Mouse (Mus musculus) midbrain, postnatal 0 days (tissue): Measurements from ENCODE around the gene Ano9. TPM values are rescaled to one million over a fixed set of nuclear protein-coding genes. Genes with fewer than 3 reads are reported as not detected.
A peak's percentile ranks its signal among the peaks of the same experiment; 100 is the strongest.

ENCODE experiments used
- ATAC-seq: fragments of 200-750 bp; cut with Nextera tagmentation; 2 replicates; pipeline ENCODE4 v1.8.0; 2017; ENCODE audit warnings: moderate number of reproducible peaks, mild to moderate bottlenecking, moderate TSS enrichment, moderate library complexity; ENCODE audit not compliant: low FRiP score
- DNase-seq: peaks from one replicate; pipeline ENCODE4 v3.0.0-alpha.2; 2015; ENCODE audit warnings: low spot score
- H3K27ac ChIP-seq: fragments of 300-500 bp; sonication (generic); 2 replicates; pipeline ENCODE4 v1.5.1; 2014; ENCODE audit warnings: low read depth, mild to moderate bottlenecking, low read length, mixed read lengths
- H3K27me3 ChIP-seq: fragments of 300-500 bp; sonication (generic); 2 replicates; pipeline ENCODE4 v1.6.1; 2014; ENCODE audit warnings: low read length, control low read depth, mixed read lengths; ENCODE audit not compliant: insufficient read depth
- H3K36me3 ChIP-seq: fragments of 300-500 bp; sonication (generic); 2 replicates; pipeline ENCODE4 v1.6.1; 2014; ENCODE audit warnings: low read length, control low read depth, mixed read lengths; ENCODE audit not compliant: insufficient read depth
- H3K4me1 ChIP-seq: fragments of 300-500 bp; sonication (generic); 2 replicates; pipeline ENCODE4 v1.6.1; 2014; ENCODE audit warnings: mild to moderate bottlenecking, control low read depth, antibody characterized with exemption, low read length, mixed read lengths; ENCODE audit not compliant: insufficient read depth
- H3K4me2 ChIP-seq: fragments of 300-500 bp; sonication (generic); 2 replicates; pipeline ENCODE4 v1.6.1; 2014; ENCODE audit warnings: low read depth, mild to moderate bottlenecking, low read length, mixed read lengths; ENCODE audit not compliant: poor library complexity, severe bottlenecking
- H3K4me3 ChIP-seq: fragments of 300-500 bp; sonication (generic); 2 replicates; pipeline ENCODE4 v1.5.1; 2014; ENCODE audit warnings: low read depth, mild to moderate bottlenecking, low read length, moderate library complexity
- H3K9ac ChIP-seq: fragments of 300-500 bp; sonication (generic); replicated peaks from 2 replicates; pipeline ENCODE4 v1.6.1; 2014; ENCODE audit warnings: mild to moderate bottlenecking, low read length, moderate library complexity, mixed read lengths; ENCODE audit not compliant: poor library complexity, severe bottlenecking
- H3K9me3 ChIP-seq: fragments of 300-500 bp; sonication (generic); 2 replicates; pipeline ENCODE4 v1.6.1; 2016; ENCODE audit warnings: low read length, control low read depth
- CTCF ChIP-seq: IDR thresholded peaks from 2 replicates; pipeline ENCODE4 v1.5.1; 2016; ENCODE audit warnings: antibody characterized with exemption, mild to moderate bottlenecking
- WGBS: fragments of 180-500 bp; shearing (Covaris S2); extraction: QIAGEN DNeasy Blood & Tissue Kit; methylation state at CpG from one replicate; pipeline ENCODE4 v1.1.7; 2014; 5-methylcytosine and 5-hydroxymethylcytosine counted together
- polyA plus RNA-seq: library from polyadenylated mRNA; unstranded; fragments of >200 nt; fragmentation: Nextera tagmentation; extraction: Ambion mirVana; gene quantifications from 2 replicates; pipeline ENCODE4 v1.2.1, GENCODE M21; 2015
- total RNA-seq: library from RNA; depleted of rRNA; stranded (reverse); fragments of >200 nt; gene quantifications from 2 replicates; pipeline ENCODE4 v1.2.3, GENCODE M21; 2014

Ano9 gene
- total and polyA plus RNA-seq, 2 experiments from 2014 or later, result 0.72 to 1.1 TPM

DNA sequence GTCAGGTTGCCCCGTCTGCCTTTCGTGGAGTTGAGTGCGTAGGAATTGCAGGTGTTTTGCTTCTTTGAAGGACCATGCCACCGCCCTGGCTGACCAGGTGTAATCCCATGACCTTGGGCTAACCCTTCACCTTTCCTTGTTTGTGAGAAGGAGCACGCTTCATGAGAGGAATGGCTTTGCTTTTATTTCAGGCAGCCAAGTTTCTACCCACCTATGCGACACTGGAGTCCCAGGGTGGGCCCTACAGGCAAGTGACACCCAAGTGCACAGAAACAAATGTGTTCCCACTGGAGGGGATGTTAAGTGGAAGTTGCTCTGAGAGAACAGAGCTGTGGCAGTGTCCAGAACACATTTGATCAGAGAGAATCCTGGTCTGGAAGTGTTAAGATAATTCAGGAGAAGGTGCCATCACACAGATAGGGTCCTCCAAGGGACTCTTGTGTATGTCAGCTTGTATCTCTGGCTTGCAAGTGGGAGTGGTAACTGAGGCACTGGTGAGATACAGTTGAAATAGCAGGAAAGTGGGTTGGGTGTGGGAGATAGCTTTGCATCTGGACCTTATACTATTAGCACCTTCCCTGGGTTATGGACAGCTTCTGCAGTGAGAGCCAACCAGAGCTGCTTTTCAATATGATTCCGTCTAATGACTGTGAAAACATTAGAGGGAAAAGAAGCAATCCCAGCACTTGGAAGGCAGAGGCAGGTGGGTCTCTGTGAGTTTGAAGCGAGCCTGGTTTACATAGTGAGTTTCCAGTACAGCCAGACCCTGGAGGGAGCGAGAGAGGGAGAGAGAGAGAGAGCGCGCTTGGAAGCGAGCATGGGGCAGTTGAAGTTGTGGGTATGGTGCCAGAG is 14.5 kb upstream of the Ano9 start:
- Histone ChIP-seq H3K36me3 (peaks cover 20% of the 10 kb centered on the region), H3K9ac (peak overlapping the region; percentile 84), H3K27ac (no peak overlapping the region), H3K4me1 (peaks cover 6% of the 10 kb centered on the region; the same call in 1 of the 2 replicates), H3K4me3 (peak overlapping the region; percentile 88), H3K27me3 (no peaks in the 10 kb centered on the region), H3K4me2 (peak overlapping the region; percentile 89), H3K9me3 (no peaks in the 10 kb centered on the region)
- 63% methylated on average over 12 of the region's 12 CpGs for WGBS
- ATAC-seq (no peak), DNase-seq (no peak)
- TF ChIP-seq CTCF, result no peak

DNA sequence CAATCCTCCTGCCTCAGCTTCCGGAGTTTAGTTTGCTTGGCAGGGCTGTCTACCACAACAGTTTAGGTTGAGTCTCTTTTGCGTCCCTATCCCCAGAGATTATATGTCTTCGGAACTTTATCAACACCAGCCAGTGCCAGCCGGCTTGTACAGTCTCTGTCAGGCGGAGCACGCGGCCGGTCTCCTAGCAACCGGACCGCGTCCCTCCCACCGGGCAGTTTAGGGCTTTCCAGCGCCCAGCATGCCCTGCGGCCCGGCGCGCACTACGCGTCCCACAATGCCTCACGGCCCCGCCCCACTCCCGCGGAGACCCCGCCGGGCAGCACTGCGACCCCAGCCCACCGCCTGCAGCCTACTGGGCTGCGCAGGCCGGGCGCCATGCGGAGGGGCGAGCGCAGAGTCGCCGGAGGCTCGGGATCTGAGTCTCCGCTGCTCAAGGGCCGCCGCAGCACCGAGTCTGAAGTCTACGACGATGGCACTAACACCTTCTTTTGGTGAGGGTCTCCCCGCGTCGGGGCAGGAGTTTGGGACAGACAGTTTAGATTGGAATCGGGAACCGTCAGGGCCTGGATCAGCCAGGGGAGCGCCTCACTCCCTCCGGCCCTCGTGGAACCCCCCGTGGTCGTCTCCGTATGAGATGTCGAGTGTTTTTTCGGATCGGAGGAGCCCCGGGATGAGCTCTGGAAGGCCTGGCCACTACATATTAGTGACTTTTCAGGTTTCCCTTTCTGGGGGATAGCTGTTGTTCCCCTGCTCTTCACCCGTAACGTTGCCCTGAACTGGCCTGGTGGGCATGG is 13.6 kb upstream of the Ano9 start:
- Histone ChIP-seq H3K27me3 (no peaks in the 10 kb centered on the region), H3K9me3 (no peaks in the 10 kb centered on the region), H3K4me1 (peaks cover 6% of the 10 kb centered on the region; the same call in 1 of the 2 replicates), H3K27ac (peak overlapping the region; percentile 43; the same call in 1 of the 2 replicates), H3K36me3 (peaks cover 13% of the 10 kb centered on the region; the same call in 1 of the 2 replicates), H3K4me2 (peak overlapping the region; percentile 89), H3K9ac (peak overlapping the region; percentile 84), H3K4me3 (peak overlapping the region; percentile 88)
- WGBS, result under 1% methylated on average over 58 of the region's 59 CpGs
- DNase-seq, result peak; percentile 96
- TF ChIP-seq CTCF, result no peak
- peak; percentile 99 for ATAC-seq

DNA sequence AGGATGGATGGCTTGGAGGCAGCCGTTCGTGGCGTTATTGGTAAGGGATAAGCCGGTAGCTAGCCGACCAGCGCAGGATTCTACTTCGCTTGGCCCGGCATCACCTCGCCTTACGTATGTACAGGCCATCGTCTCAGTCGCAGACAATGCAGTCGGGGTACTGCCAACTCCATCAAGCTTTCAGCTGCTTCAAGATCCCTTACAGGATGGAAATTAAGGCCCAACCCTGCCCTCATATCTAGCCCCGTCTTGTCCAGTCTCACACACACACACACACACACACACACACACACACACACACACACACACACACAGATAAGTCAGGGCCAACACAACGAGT is 5.9 kb upstream of the Ano9 start:
- H3K4me2 ChIP-seq, result peak overlapping the region; percentile 74
- no peaks in the 10 kb centered on the region for H3K27me3 ChIP-seq
- TF ChIP-seq CTCF, result no peak
- WGBS, result under 1% methylated on average over 15 of the region's 15 CpGs
- H3K4me1 ChIP-seq, result no peaks in the 10 kb centered on the region
- DNase-seq (no peak), ATAC-seq (peak; percentile 58)
- peak overlapping the region; percentile 65 for H3K9ac ChIP-seq
- H3K9me3 ChIP-seq, result no peaks in the 10 kb centered on the region
- peak overlapping the region; percentile 53 for H3K4me3 ChIP-seq
- H3K36me3 ChIP-seq, result no peaks in the 10 kb centered on the region
- H3K27ac ChIP-seq, result peak overlapping the region; percentile 77

DNA sequence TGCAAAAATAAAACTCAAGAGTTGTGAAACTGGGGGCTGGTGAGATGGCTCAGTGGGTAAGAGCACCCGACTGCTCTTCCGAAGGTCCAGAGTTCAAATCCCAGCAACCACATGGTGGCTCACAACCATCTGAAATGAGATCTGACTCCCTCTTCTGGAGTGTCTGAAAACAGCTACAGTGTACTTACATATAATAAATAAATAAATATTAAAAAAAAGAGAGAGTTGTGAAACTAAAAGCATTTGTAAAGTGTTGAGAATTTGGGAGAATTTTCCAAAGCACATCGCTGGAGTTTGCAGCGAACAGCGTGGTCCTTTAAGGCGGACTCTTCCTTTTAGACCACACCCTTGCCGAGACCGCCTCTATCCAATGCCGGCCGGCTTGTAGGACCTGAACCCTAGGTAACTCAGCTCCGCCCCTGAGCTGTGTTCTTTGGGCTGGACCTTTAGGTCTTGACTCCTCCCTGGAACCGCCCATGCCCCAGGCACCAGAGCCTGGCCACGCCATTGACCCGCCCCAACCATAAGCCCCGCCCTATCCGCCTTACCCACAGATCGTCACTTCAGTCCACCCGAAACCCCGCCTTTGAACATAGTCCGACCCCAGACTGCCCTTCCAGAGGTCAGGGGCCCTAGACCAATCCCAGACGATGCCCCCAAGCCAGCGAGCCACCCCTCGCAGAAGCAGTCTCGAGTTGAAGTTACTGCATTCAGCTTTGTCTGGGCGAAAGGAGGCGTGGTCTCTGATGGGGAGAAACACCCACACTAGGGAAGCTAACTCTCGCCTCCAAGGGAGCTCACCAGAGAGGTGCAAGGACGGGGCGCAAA is 5.3 kb upstream of the Ano9 start:
- 2% methylated on average over 29 of the region's 29 CpGs for WGBS

DNA sequence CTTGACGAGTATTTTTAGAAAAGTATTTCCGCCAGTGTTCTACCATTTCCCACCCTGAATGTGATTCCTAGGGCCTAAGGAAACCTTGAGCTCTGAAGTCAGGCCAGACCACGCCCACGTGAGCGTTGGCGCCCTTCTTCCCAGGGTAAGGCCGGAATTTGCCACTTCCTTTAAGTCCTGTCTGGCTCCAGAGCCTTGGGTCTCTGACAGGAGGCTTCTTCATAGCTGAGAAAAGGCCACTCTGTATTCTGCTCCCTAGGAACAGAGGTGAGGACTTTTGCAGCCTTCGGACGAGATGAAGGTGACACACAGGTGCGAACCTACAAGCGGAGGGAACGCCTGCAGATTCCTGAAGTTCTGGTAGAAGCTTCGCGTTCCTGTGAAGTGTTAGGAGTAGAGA is 4.6 kb upstream of the Ano9 start, which contains the start of gene Ptdss2:
TSS of gene Ptdss2 (plus strand) at position 138 of the 400 bp plus-strand sequence.
- Histone ChIP-seq H3K4me2 (peak within 1 kb of the TSS; percentile 74), H3K27me3 (no peaks in the 10 kb centered on the region), H3K27ac (peak within 1 kb of the TSS; percentile 77), H3K9ac (peak within 1 kb of the TSS; percentile 65), H3K36me3 (no peaks in the 10 kb centered on the region), H3K9me3 (no peaks in the 10 kb centered on the region), H3K4me3 (peak within 1 kb of the TSS; percentile 53), H3K4me1 (no peaks in the 10 kb centered on the region)
- no peak for DNase-seq
- ATAC-seq, result no peak
- 55% methylated on average over 14 of the region's 14 CpGs for WGBS
- TF ChIP-seq CTCF, result no peak

More for the DNA sequence above, 5.3 kb upstream of the Ano9 start:
- Histone ChIP-seq H3K9ac (peak overlapping the region; percentile 65), H3K9me3 (no peaks in the 10 kb centered on the region), H3K4me2 (peak overlapping the region; percentile 74), H3K27ac (peak overlapping the region; percentile 77), H3K36me3 (no peaks in the 10 kb centered on the region), H3K27me3 (no peaks in the 10 kb centered on the region), H3K4me3 (peak overlapping the region; percentile 53), H3K4me1 (no peaks in the 10 kb centered on the region)
- ATAC-seq, result peak; percentile 90
- peak; percentile 5; the same call in 1 of the 2 replicates for TF ChIP-seq CTCF
- DNase-seq, result peak; percentile 94
